Mouse (Mus musculus) hindbrain, embryonic 12.5 days (tissue): ENCODE data around the gene Pias4. TPM values are rescaled to one million over a fixed set of nuclear protein-coding genes. Genes with fewer than 3 reads are reported as not detected.

Experiments
- ATAC-seq: fragments of 200-750 bp; cut with Nextera tagmentation; 2 replicates; pipeline ENCODE4 v1.8.0; 2017; ENCODE audit warnings: moderate TSS enrichment; ENCODE audit not compliant: low FRiP score
- H3K27ac ChIP-seq: fragments of 300-500 bp; sonication (generic); 2 replicates; pipeline ENCODE4 v1.5.1; 2016; ENCODE audit warnings: mild to moderate bottlenecking
- H3K27me3 ChIP-seq: fragments of 300-500 bp; sonication (generic); 2 replicates; pipeline ENCODE4 v1.6.1; 2016; ENCODE audit warnings: mild to moderate bottlenecking
- H3K36me3 ChIP-seq: fragments of 300-500 bp; sonication (generic); 2 replicates; pipeline ENCODE4 v1.6.1; 2016; ENCODE audit warnings: mild to moderate bottlenecking
- H3K4me1 ChIP-seq: fragments of 300-500 bp; sonication (generic); 2 replicates; pipeline ENCODE4 v1.6.1; 2016
- H3K4me2 ChIP-seq: fragments of 300-500 bp; sonication (generic); replicated peaks from 2 replicates; pipeline ENCODE4 v1.6.1; 2016; ENCODE audit warnings: mild to moderate bottlenecking
- H3K4me3 ChIP-seq: fragments of 300-500 bp; sonication (generic); 2 replicates; pipeline ENCODE4 v1.5.1; 2016; ENCODE audit warnings: mild to moderate bottlenecking
- H3K9ac ChIP-seq: fragments of 300-500 bp; sonication (generic); 2 replicates; pipeline ENCODE4 v1.6.1; 2016; ENCODE audit warnings: mild to moderate bottlenecking, moderate library complexity
- H3K9me3 ChIP-seq: fragments of 300-500 bp; sonication (generic); replicated peaks from 2 replicates; pipeline ENCODE4 v1.6.1; 2016; ENCODE audit warnings: mild to moderate bottlenecking
- WGBS: fragments of 180-500 bp; shearing (Covaris S2); methylation state at CpG from one replicate; pipeline ENCODE4 v1.1.7; 2016; 5-methylcytosine and 5-hydroxymethylcytosine counted together
- polyA plus RNA-seq: library from polyadenylated mRNA; unstranded; fragments of >200 nt; fragmentation: Nextera tagmentation; extraction: Ambion mirVana; gene quantifications from 2 replicates; pipeline ENCODE4 v1.2.1, GENCODE M21; 2016

Pias4 gene
- polyA plus RNA-seq, 1 experiment from 2014 or later: 56.7 TPM

DNA sequence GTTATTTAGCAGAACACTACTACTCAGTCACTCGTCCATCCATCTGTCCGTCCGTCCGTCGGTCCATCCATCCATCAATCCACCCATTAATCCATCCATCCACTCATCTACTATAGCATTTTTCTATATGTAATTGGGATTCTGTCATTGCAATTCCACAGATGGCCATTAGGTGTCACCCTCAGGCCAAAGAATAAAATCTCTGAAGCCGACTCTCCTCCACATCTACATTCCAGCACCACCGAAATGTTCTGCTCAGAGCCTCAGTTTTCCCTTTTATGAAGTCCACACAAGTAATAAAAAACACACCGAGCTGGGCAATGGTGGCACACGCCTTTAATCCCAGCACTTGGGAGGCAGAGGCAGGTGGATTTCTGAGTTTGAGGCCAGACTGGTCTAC is 30.5 kb upstream of the Pias4 start:
- Histone ChIP-seq H3K36me3 (no peaks in the 10 kb centered on the region), H3K9ac (no peak overlapping the region), H3K4me1 (peaks cover 11% of the 10 kb centered on the region), H3K9me3 (no peaks in the 10 kb centered on the region), H3K4me2 (no peak overlapping the region), H3K27me3 (peaks cover 59% of the 10 kb centered on the region), H3K27ac (no peak overlapping the region), H3K4me3 (no peak overlapping the region)
- 2% methylated on average over 9 of the region's 9 CpGs for whole genome bisulfite sequencing
- ATAC-seq: no peak

GRCm38 (mm10) chr10:81197305-81197704 is 29.6 kb upstream of the Pias4 start:
- Histone ChIP-seq H3K4me1 (peaks cover 17% of the 10 kb centered on the region), H3K4me2 (no peak overlapping the region), H3K9me3 (no peaks in the 10 kb centered on the region), H3K27me3 (peaks cover 60% of the 10 kb centered on the region), H3K36me3 (no peaks in the 10 kb centered on the region), H3K27ac (no peak overlapping the region), H3K4me3 (no peak overlapping the region), H3K9ac (no peak overlapping the region)
- ATAC-seq: no peak
- 53% methylated on average over 6 of the region's 6 CpGs for whole genome bisulfite sequencing

GRCm38 (mm10) chr10:81196470-81197065 is 28.8 kb upstream of the Pias4 start:
- H3K4me2 ChIP-seq: no peak overlapping the region
- peaks cover 60% of the 10 kb centered on the region for H3K27me3 ChIP-seq
- peaks cover 24% of the 10 kb centered on the region for H3K4me1 ChIP-seq
- H3K9me3 ChIP-seq: no peaks in the 10 kb centered on the region
- H3K27ac ChIP-seq: no peak overlapping the region
- ATAC-seq: no peak
- H3K4me3 ChIP-seq: no peak overlapping the region
- WGBS: 62% methylated on average over 11 of the region's 11 CpGs
- H3K36me3 ChIP-seq: no peaks in the 10 kb centered on the region
- H3K9ac ChIP-seq: no peak overlapping the region

DNA sequence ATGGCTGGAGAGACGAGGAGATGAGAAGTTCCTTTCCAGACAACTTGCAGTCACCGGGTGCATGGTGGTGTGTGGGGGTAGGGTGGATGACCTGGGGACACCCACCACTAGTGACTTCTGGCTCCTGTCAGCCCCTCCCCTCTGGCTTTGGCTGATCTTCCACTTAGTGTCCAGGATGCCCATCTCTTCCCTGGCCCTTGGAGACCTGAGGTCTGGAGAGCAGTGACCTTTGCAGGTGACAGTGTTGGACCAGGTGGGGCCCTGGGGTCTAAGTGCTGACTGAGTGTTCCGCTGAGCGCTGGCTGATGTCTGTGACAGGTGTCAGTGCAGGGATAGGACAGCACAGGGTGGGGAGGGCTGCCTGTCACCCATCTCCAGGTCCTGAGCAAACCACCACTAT is 27.6 kb upstream of the Pias4 start:
- no peak overlapping the region for H3K4me3 ChIP-seq
- peaks cover 8% of the 10 kb centered on the region for H3K36me3 ChIP-seq
- H3K27ac ChIP-seq: no peak overlapping the region
- H3K27me3 ChIP-seq: peaks cover 56% of the 10 kb centered on the region
- no peak for ATAC-seq
- no peak overlapping the region for H3K4me2 ChIP-seq
- peaks cover 26% of the 10 kb centered on the region for H3K4me1 ChIP-seq
- H3K9ac ChIP-seq: no peak overlapping the region
- 68% methylated on average over 4 of the region's 4 CpGs for WGBS
- H3K9me3 ChIP-seq: no peaks in the 10 kb centered on the region

DNA sequence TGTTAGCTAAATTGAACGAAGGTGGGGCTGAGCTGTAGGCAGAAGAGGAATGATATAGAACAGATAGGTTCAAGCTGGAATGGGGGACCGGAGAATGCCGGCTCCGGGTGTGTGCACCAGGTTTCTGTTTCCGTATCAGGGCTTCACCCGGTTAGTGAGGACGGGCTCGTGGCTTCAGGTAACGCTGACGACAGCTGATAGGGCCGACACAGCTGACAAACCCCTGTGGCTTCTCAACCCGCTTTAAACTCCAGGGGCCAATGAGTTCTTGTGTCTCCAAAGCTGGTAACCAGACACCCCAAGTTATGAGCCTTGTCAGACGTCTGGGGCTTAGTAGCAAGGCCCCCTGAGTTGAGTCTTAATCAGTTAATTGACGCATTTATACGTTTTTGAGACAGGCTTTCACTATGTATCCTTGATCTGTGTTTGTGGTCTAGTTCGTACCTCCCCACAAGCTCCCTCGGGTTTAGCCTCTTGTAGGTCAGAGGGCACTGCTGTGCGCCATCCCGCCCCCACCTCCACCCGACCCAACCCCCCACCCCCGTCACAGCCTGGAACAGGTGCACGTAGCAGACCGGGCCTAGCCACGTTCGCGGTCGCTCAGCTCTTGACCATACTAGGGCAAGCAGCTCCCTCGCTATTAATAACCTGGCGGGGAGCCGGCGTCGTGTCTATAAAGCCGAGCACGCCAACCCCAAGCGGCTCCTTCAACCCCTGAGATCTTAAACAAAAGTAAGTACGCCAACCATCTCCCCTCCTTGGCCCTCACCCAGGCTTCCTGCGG is 26.5 kb upstream of the Pias4 start:
- H3K9ac ChIP-seq: peak overlapping the region; percentile 15; the same call in 1 of the 2 replicates
- peaks cover 46% of the 10 kb centered on the region for H3K27me3 ChIP-seq
- WGBS: 15% methylated on average over 37 of the region's 37 CpGs
- no peak overlapping the region for H3K4me2 ChIP-seq
- no peaks in the 10 kb centered on the region for H3K9me3 ChIP-seq
- H3K4me3 ChIP-seq: peak overlapping the region; percentile 3; the same call in 1 of the 2 replicates
- no peak overlapping the region for H3K27ac ChIP-seq
- ATAC-seq: no peak
- H3K4me1 ChIP-seq: peaks cover 26% of the 10 kb centered on the region
- H3K36me3 ChIP-seq: peaks cover 16% of the 10 kb centered on the region

GRCm38 (mm10) chr10:81192968-81193501 is 25.3 kb upstream of the Pias4 start:
- H3K27ac ChIP-seq: peak overlapping the region; percentile 95

GRCm38 (mm10) chr10:81192270-81192967 is 24.7 kb upstream of the Pias4 start:
- Histone ChIP-seq H3K4me3 (peak overlapping the region; percentile 69), H3K27ac (peak overlapping the region; percentile 95), H3K27me3 (peaks cover 40% of the 10 kb centered on the region), H3K4me2 (peak overlapping the region; percentile 95), H3K9ac (peak overlapping the region; percentile 81), H3K36me3 (peaks cover 23% of the 10 kb centered on the region), H3K9me3 (no peaks in the 10 kb centered on the region), H3K4me1 (peaks cover 26% of the 10 kb centered on the region)
- 2% methylated on average over 93 of the region's 93 CpGs for WGBS
- ATAC-seq: peak; percentile 88

More at GRCm38 (mm10) chr10:81192968-81193501, 25.3 kb upstream of the Pias4 start:
- peaks cover 26% of the 10 kb centered on the region for H3K4me1 ChIP-seq
- peaks cover 21% of the 10 kb centered on the region for H3K36me3 ChIP-seq
- H3K27me3 ChIP-seq: peaks cover 43% of the 10 kb centered on the region
- peak overlapping the region; percentile 95 for H3K4me2 ChIP-seq
- peak overlapping the region; percentile 69 for H3K4me3 ChIP-seq
- peak; percentile 42 for ATAC-seq
- H3K9ac ChIP-seq: peak overlapping the region; percentile 81
- WGBS: 2% methylated on average over 19 of the region's 19 CpGs
- H3K9me3 ChIP-seq: no peaks in the 10 kb centered on the region

- peak overlapping the region; percentile 81; the same call in 1 of the 2 replicates for H3K9ac ChIP-seq
- peak overlapping the region; percentile 95 for H3K4me2 ChIP-seq
- H3K4me1 ChIP-seq: peaks cover 26% of the 10 kb centered on the region
- no peaks in the 10 kb centered on the region for H3K9me3 ChIP-seq
- peaks cover 32% of the 10 kb centered on the region for H3K36me3 ChIP-seq
- H3K27me3 ChIP-seq: peaks cover 30% of the 10 kb centered on the region
- peak overlapping the region; percentile 95; the same call in 1 of the 2 replicates for H3K27ac ChIP-seq
- H3K4me3 ChIP-seq: 0 out of 2 replicates have a peak overlapping the region, but pooled peaks have one; percentile 69
- no peak for ATAC-seq
- WGBS: 93% methylated on average over 18 of the region's 18 CpGs
Observed at GRCm38 (mm10) chr10:81191342-81191982, 23.7 kb upstream of the Pias4 start.

- H3K4me2 ChIP-seq: no peak overlapping the region
- peaks cover 35% of the 10 kb centered on the region for H3K36me3 ChIP-seq
- no peaks in the 10 kb centered on the region for H3K9me3 ChIP-seq
- no peak overlapping the region for H3K9ac ChIP-seq
- peaks cover 25% of the 10 kb centered on the region for H3K27me3 ChIP-seq
- ATAC-seq: no peak
- H3K4me3 ChIP-seq: no peak overlapping the region
- no peak overlapping the region for H3K27ac ChIP-seq
- H3K4me1 ChIP-seq: peaks cover 26% of the 10 kb centered on the region
- 84% methylated on average over 6 of the region's 6 CpGs for WGBS
Observed at GRCm38 (mm10) chr10:81190912-81191321, 23.2 kb upstream of the Pias4 start.

DNA sequence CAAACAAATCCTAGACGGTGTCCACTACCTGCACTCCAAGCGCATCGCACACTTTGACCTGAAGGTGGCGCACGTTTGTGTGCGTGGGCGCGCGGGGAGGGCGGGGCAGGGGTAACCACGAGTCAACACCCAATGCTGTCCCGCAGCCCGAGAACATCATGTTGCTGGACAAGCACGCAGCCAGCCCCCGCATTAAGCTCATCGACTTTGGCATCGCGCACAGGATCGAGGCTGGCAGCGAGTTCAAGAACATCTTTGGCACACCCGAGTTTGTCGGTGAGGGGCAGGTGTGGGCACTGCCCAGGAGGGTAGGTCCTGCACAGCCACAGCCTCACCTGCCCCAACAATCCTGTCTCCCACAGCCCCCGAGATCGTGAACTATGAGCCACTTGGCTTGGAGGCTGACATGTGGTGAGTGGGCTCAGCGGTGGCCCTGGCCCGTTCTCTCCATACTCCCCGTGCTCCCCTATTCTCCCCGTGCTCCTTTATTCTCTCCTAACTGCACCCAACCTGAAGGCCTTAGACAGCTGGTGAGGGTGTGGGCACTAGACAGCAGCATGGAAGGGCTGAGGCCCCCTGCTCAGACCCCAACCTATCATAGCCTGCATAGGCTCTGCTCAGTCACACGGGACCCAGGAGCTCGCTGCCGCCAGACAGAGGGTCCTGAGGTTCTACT is 22.7 kb upstream of the Pias4 start:
- no peak for ATAC-seq
- Histone ChIP-seq H3K4me3 (no peak overlapping the region), H3K27me3 (peaks cover 20% of the 10 kb centered on the region), H3K36me3 (peaks cover 38% of the 10 kb centered on the region), H3K9me3 (no peaks in the 10 kb centered on the region), H3K4me1 (peaks cover 26% of the 10 kb centered on the region), H3K27ac (no peak overlapping the region), H3K4me2 (no peak overlapping the region), H3K9ac (no peak overlapping the region)
- WGBS: 71% methylated on average over 31 of the region's 31 CpGs

GRCm38 (mm10) chr10:81189821-81190220 is 22.1 kb upstream of the Pias4 start:
- Histone ChIP-seq H3K4me2 (no peak overlapping the region), H3K9ac (no peak overlapping the region), H3K36me3 (peaks cover 44% of the 10 kb centered on the region), H3K27me3 (peaks cover 14% of the 10 kb centered on the region), H3K4me1 (peaks cover 26% of the 10 kb centered on the region), H3K27ac (no peak overlapping the region), H3K9me3 (no peaks in the 10 kb centered on the region), H3K4me3 (no peak overlapping the region)
- WGBS: 79% methylated on average over 26 of the region's 26 CpGs
- ATAC-seq: no peak
